Comparison of ENCODE assay signal across 13 mouse cellular contexts in the genomic region with DNA sequence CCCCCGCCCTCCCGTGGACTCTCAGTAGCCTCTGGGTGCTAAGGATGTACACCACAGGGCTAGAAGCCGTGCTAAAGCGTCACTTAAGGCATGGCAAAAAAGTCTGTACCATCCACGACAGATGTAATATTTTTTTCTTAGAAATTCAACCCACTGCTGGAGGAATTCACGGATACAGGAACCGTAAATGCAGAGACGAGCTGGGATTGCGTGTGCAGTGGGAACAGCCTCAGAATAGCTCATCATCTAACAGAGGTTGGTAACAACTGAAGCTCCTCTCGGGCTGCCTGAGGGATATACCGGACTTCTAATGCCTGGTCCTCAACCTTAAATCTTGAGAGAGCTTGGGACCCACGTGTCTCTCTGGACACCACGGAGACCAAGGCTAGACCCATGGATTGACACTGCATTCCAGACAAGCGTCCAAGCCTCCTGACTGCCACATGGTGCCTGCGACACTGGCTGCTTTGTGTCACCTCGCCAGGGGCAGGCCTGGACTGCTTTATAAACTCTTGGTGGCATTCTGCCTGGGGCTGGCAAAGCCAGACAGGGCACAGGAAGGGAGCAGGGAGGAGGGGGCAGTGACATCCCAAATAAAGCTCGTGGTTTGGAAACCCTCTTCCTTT. TPM values are rescaled to one million over a fixed set of nuclear protein-coding genes. Genes with fewer than 3 reads are reported as not detected.
DNase-seq lines count a peak whose midpoint lies in the region; ATAC-seq lines count a peak whose summit lies in the region.
"Had no signal": no experiment of that assay in that cellular context is flagged by ENCODE, and none has a peak within 500 bp of the region (broad histone marks: within the 10 kb centered on the region; RNA-seq: fewer than 3 reads in every experiment).

No protein-coding gene starts in this region.

- H3K4me3 ChIP-seq in hindbrain, embryonic 16.5 days (ENCODE audit: low read length), result no peak overlapping the region
- H3K4me3 ChIP-seq in hindbrain, embryonic 14.5 days (replicated peaks; ENCODE audit: low read length), result no peak overlapping the region
- no peak overlapping the region for H3K4me3 ChIP-seq in midbrain, embryonic 15.5 days
- H3K4me3 ChIP-seq: heart, embryonic 15.5 days; liver, embryonic 12.5 days; megakaryocyte, embryonic 14.5 days had no signal

- H3K9me3 ChIP-seq in hindbrain, embryonic 16.5 days (ENCODE audit: control insufficient read depth, low read length), result no peaks in the 10 kb centered on the region
- no peaks in the 10 kb centered on the region for H3K9me3 ChIP-seq in hindbrain, embryonic 14.5 days (ENCODE audit: control insufficient read depth, low read length)
- no peaks in the 10 kb centered on the region for H3K9me3 ChIP-seq in midbrain, embryonic 15.5 days
- H3K9me3 ChIP-seq: heart, embryonic 15.5 days; liver, embryonic 12.5 days had no signal

- no peaks in the 10 kb centered on the region for H3K27me3 ChIP-seq in hindbrain, embryonic 16.5 days (replicated peaks; ENCODE audit: control insufficient read depth, insufficient read depth, low read length)
- no peaks in the 10 kb centered on the region for H3K27me3 ChIP-seq in hindbrain, embryonic 14.5 days (ENCODE audit: control insufficient read depth, insufficient read depth, low read length)
- H3K27me3 ChIP-seq in midbrain, embryonic 15.5 days (replicated peaks), result no peaks in the 10 kb centered on the region
- H3K27me3 ChIP-seq: heart, embryonic 15.5 days had no signal

- no peak overlapping the region for H3K27ac ChIP-seq in hindbrain, embryonic 16.5 days (ENCODE audit: low read depth, low read length)
- no peak overlapping the region for H3K27ac ChIP-seq in hindbrain, embryonic 14.5 days
- no peak overlapping the region for H3K27ac ChIP-seq in midbrain, embryonic 15.5 days
- H3K27ac ChIP-seq: heart, embryonic 15.5 days; liver, embryonic 12.5 days had no signal

- WGBS in hindbrain, embryonic 16.5 days, result 73% methylated on average over 17 of the region's 17 CpGs
- WGBS in hindbrain, embryonic 14.5 days, result 77% methylated on average over 17 of the region's 17 CpGs
- 80% methylated on average over 17 of the region's 17 CpGs for WGBS in midbrain, embryonic 15.5 days

- H3K4me2 ChIP-seq in hindbrain, embryonic 16.5 days (ENCODE audit: low read length), result no peak overlapping the region
- H3K4me2 ChIP-seq in hindbrain, embryonic 14.5 days (replicated peaks), result no peak overlapping the region
- no peak overlapping the region for H3K4me2 ChIP-seq in midbrain, embryonic 15.5 days
- H3K4me2 ChIP-seq: heart, embryonic 15.5 days; liver, embryonic 12.5 days had no signal

- no peaks in the 10 kb centered on the region for H3K36me3 ChIP-seq in hindbrain, embryonic 16.5 days (ENCODE audit: control insufficient read depth, insufficient read depth, low read length)
- no peaks in the 10 kb centered on the region for H3K36me3 ChIP-seq in hindbrain, embryonic 14.5 days (replicated peaks; ENCODE audit: control insufficient read depth, insufficient read depth)
- H3K36me3 ChIP-seq in midbrain, embryonic 15.5 days (replicated peaks), result no peaks in the 10 kb centered on the region
- H3K36me3 ChIP-seq: heart, embryonic 15.5 days; liver, embryonic 12.5 days had no signal

- no peaks in the 10 kb centered on the region for H3K4me1 ChIP-seq in hindbrain, embryonic 16.5 days (ENCODE audit: control insufficient read depth, insufficient read depth, low read depth, low read length)
- H3K4me1 ChIP-seq in hindbrain, embryonic 14.5 days (replicated peaks; ENCODE audit: control insufficient read depth, insufficient read depth, low read length), result no peaks in the 10 kb centered on the region
- no peaks in the 10 kb centered on the region for H3K4me1 ChIP-seq in midbrain, embryonic 15.5 days
- H3K4me1 ChIP-seq: heart, embryonic 15.5 days had no signal

- no peak for DNase-seq in hindbrain, embryonic 14.5 days (ENCODE audit: low spot score)
- DNase-seq in cerebellum, adult 9-11 months, result peak; percentile 50
- peak; percentile 60 for DNase-seq in heart, postnatal 4 days
- DNase-seq in right cerebral cortex, adult 18-20 months, result peak; percentile 49
- no peak for DNase-seq in lung, postnatal 36 days
- DNase-seq in liver, result no peak
- DNase-seq: kidney, postnatal 10 days had no signal

- ATAC-seq in hindbrain, embryonic 16.5 days, result peak; percentile 87
- ATAC-seq in hindbrain, embryonic 14.5 days (ENCODE audit: low FRiP score), result no peak; the same call in 1 of the 2 replicates
- no peak for ATAC-seq in midbrain, embryonic 15.5 days (replicated peaks)
- ATAC-seq: activated CD4-positive, CD25-positive, alpha-beta regulatory T cell, adult 4 months; liver, embryonic 12.5 days had no signal

- H3K9ac ChIP-seq in hindbrain, embryonic 16.5 days (ENCODE audit: low read depth, low read length), result no peak overlapping the region
- no peak overlapping the region for H3K9ac ChIP-seq in hindbrain, embryonic 14.5 days
- no peak overlapping the region for H3K9ac ChIP-seq in midbrain, embryonic 15.5 days
- H3K9ac ChIP-seq: heart, embryonic 15.5 days; liver, embryonic 12.5 days had no signal

RNA-seq across cellular contexts. Expression of a gene that starts 23.5 kb away (rescaled TPM):
- polyA plus RNA-seq in hindbrain, embryonic 16.5 days (2015; fragmentation: Nextera tagmentation; extraction: Ambion mirVana), result 161 and 164 TPM in 2 replicates
- polyA plus RNA-seq in hindbrain, embryonic 14.5 days (2014; fragmentation: Nextera tagmentation; extraction: Ambion mirVana), result 89.9 and 105 TPM in 2 replicates
- 100 to 1,000 TPM; 235 to 242 TPM for total RNA-seq in heart, postnatal 4 days (2021)
- 126 and 135 TPM in 2 replicates for polyA plus RNA-seq in midbrain, embryonic 15.5 days (2015; fragmentation: Nextera tagmentation; extraction: Ambion mirVana)

Comparison
In these comparisons a context has a peak if more than half of its experiments do, and no peak if none do; other contexts are left out.
1. DNase-seq: peak in cerebellum, adult 9-11 months (single experiment), heart, postnatal 4 days (single experiment) and right cerebral cortex, adult 18-20 months (single experiment); none in hindbrain, embryonic 14.5 days (single experiment), lung, postnatal 36 days (single experiment) and liver (single experiment).